Comparison of ENCODE assay signal across 16 mouse cellular contexts in the genomic region with DNA sequence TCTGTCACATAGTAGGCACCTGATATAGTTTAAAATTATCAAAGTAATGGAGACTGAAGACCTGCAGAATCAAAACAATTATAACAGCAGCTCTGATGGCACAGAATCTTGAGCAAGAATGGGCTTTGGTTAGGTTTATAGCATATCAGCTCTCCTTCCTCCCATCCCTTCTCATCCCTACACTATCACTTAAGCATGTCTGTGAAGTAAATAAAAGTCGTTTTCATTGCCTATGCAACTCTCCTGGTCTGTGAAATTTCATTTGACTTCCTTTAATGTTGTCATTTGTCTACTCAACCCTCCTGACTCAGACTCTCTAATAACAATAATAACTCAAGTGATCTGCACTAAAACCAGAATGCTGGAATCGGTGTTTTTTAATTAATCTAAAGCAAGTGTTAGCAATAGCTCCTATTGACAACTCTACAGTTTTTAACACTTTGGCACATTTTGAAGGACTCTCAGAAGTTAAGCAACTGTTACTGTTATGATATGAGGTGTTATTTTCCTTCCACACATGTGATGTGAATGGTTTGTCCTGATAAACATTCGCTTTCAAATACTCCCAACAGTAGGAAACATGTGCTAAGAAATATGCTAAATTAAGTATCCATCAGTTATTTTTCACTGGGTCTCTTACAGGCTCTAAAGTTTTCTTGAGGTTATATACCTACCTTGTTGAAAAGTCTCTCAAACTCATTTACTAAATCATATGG.
"Had no signal": no experiment of that assay in that cellular context is flagged by ENCODE, and none has a peak within 500 bp of the region (broad histone marks: within the 10 kb centered on the region; RNA-seq: fewer than 3 reads in every experiment).

No protein-coding gene starts in this region.

- H3K4me3 ChIP-seq: limb, embryonic 10.5 days; limb, embryonic 13.5 days; midbrain, embryonic 13.5 days; stomach, embryonic 15.5 days had no signal

- H3K9ac ChIP-seq: limb, embryonic 13.5 days; lung, embryonic 14.5 days; midbrain, embryonic 13.5 days; stomach, embryonic 15.5 days had no signal

- H3K9me3 ChIP-seq: limb, embryonic 10.5 days; limb, embryonic 13.5 days; midbrain, embryonic 13.5 days; stomach, embryonic 15.5 days had no signal

- H3K4me1 ChIP-seq: limb, embryonic 10.5 days; limb, embryonic 13.5 days; midbrain, embryonic 13.5 days; stomach, embryonic 15.5 days had no signal

- H3K27me3 ChIP-seq: stomach, embryonic 15.5 days had no signal

- H3K4me2 ChIP-seq: limb, embryonic 13.5 days; lung, embryonic 14.5 days; midbrain, embryonic 13.5 days; stomach, embryonic 15.5 days had no signal

- H3K27ac ChIP-seq: limb, embryonic 10.5 days; limb, embryonic 13.5 days; midbrain, embryonic 13.5 days; stomach, embryonic 15.5 days had no signal

- ATAC-seq: inflammation-experienced regulatory T-cells, adult 6 months; intestine, embryonic 16.5 days; midbrain, embryonic 13.5 days had no signal

- H3K36me3 ChIP-seq: limb, embryonic 10.5 days; limb, embryonic 13.5 days; midbrain, embryonic 13.5 days; stomach, embryonic 15.5 days had no signal

- DNase-seq: kidney, adult 18-20 months; kidney, adult 9 months; kidney, postnatal 14 days; kidney, postnatal 4 days; lung, embryonic 14.5 days; lung, postnatal 10 days; right cerebral cortex, adult 18-20 months; right cerebral cortex, postnatal 14 days; right cerebral cortex, postnatal 4 days; thymus, postnatal 25 days had no signal
